Mouse (Mus musculus) G1E (cell line): ENCODE results near the gene Nfatc2ip. TPM values are rescaled to one million over a fixed set of nuclear protein-coding genes. Genes with fewer than 3 reads are reported as not detected.

ENCODE experiments used
- ATAC-seq: 2 replicates; pipeline ENCODE4 v1.8.0; 2016; ENCODE audit warnings: mild to moderate bottlenecking; ENCODE audit not compliant: insufficient number of reproducible peaks, poor library complexity, low FRiP score, severe bottlenecking; ENCODE audit errors: extremely low read depth
- DNase-seq: peaks from one replicate; pipeline ENCODE4 v3.0.0; 2012; ENCODE audit warnings: low spot score
- H3K27me3 ChIP-seq: 2 replicates; pipeline ENCODE4 v1.6.1; 2012; ENCODE audit warnings: mild to moderate bottlenecking, low read length, inconsistent platforms; ENCODE audit not compliant: insufficient read depth
- H3K36me3 ChIP-seq: replicated peaks from 2 replicates; pipeline ENCODE3; 2012; ENCODE audit warnings: mild to moderate bottlenecking, inconsistent platforms
- H3K4me1 ChIP-seq: 2 replicates; pipeline ENCODE4 v1.6.1; 2012; ENCODE audit warnings: low read depth, low read length, inconsistent platforms, mixed read lengths; ENCODE audit not compliant: insufficient read depth
- H3K4me3 ChIP-seq: 2 replicates; pipeline ENCODE4 v1.5.1; 2012; ENCODE audit warnings: low read depth, mild to moderate bottlenecking, inconsistent platforms, low read length, moderate library complexity, mixed read lengths
- H3K9me3 ChIP-seq: replicated peaks from 2 replicates; pipeline ENCODE4 v1.6.1; 2012; ENCODE audit warnings: inconsistent platforms
- CTCF ChIP-seq: IDR thresholded peaks from 2 replicates; pipeline ENCODE4 v1.5.1; 2012; ENCODE audit warnings: low read depth, low read length, inconsistent platforms, mixed read lengths
- GATA1 ChIP-seq: IDR thresholded peaks from 2 replicates; pipeline ENCODE4 v1.6.1; 2012; ENCODE audit warnings: borderline replicate concordance, low read length, inconsistent platforms, mixed read lengths
- GATA2 ChIP-seq: IDR thresholded peaks from 2 replicates; pipeline ENCODE4 v1.6.1; 2012; ENCODE audit warnings: low read depth, low read length, inconsistent platforms, borderline replicate concordance
- POLR2AphosphoS5 ChIP-seq: IDR thresholded peaks from 2 replicates; pipeline ENCODE4 v1.6.1; 2012; ENCODE audit warnings: low read depth, low read length, inconsistent platforms; ENCODE audit not compliant: insufficient replicate concordance
- TAL1 ChIP-seq: conservative IDR thresholded peaks from 2 replicates; pipeline ENCODE4 v1.6.1; 2012; ENCODE audit warnings: low read depth, low read length, inconsistent platforms, mixed read lengths
- polyA plus RNA-seq: library from polyadenylated mRNA; stranded (reverse); fragments of >175 nt; gene quantifications from 2 replicates; pipeline ENCODE4 v1.2.3, GENCODE M21; 2012
- total RNA-seq, 2 experiments: library from RNA; stranded (forward) in 1 of 2; stranded (reverse) in 1 of 2; fragments of 200-1000 nt in 1 of 2; fragments of >200 nt in 1 of 2; fragmentation: Nextera tagmentation in 1 of 2; gene quantifications; 2 replicates each; pipeline ENCODE4 v1.2.3; 2014 to 2017

Gene Nfatc2ip
- total RNA-seq (2014; fragmentation: Nextera tagmentation) (16.4 and 22.0 TPM in 2 replicates), total RNA-seq (2017) (13.2 and 16.8 TPM in 2 replicates), polyA plus RNA-seq (5.0 and 5.9 TPM in 2 replicates)

DNA sequence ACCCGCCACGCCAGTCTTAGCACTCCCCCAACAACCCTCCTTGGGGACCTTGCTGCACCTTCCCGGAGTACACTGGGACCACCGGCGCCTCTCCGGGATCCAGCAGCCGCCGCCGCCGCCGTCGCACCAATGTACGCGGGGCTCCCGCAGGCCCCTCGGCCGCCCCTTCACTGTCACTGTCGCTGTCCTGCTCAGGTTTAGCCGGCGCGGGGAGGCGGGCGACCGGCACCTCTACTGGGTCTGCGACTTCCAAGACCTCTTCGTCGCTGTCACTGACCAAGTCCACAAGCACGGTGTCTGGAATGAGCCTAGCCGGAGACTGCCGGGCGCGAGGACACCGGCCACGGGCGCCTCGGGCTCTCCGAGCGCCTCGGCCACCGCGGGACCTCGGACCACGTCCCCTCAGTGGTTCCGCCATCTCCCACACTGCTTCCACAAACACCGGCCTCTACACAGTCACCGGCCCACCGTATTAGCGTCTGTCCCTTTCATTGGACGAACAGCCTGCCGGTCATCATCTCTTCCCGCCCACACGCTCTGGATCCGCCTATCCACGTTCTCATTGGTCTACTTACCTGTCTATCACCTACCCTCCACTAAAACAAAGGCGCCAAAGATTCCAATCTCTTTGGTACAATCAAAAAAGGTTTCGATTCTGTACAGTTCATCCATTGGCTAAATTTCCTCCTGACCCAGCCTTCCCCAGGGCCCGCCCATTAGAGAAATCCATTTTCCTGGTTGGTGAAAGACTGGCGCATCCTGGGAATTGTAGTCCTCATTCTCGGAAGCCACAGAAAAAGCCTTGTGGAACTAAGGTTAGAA, at the start of gene Nfatc2ip:
Gene Nfatc2ip (minus strand): TSS at position 440 of the 822 bp plus-strand sequence.
- peaks cover 31% of the 10 kb centered on the region for H3K36me3 ChIP-seq
- peak; percentile 99 for ATAC-seq
- peaks cover 26% of the 10 kb centered on the region for H3K4me1 ChIP-seq
- H3K27me3 ChIP-seq, result no peaks in the 10 kb centered on the region
- H3K9me3 ChIP-seq, result no peaks in the 10 kb centered on the region
- no peak for TF ChIP-seq POLR2AphosphoS5
- TF ChIP-seq TAL1, result no peak
- no peak for TF ChIP-seq GATA1
- no peak for TF ChIP-seq GATA2
- peak; percentile 96 for DNase-seq
- H3K4me3 ChIP-seq, result peak within 1 kb of the TSS; percentile 97

DNA sequence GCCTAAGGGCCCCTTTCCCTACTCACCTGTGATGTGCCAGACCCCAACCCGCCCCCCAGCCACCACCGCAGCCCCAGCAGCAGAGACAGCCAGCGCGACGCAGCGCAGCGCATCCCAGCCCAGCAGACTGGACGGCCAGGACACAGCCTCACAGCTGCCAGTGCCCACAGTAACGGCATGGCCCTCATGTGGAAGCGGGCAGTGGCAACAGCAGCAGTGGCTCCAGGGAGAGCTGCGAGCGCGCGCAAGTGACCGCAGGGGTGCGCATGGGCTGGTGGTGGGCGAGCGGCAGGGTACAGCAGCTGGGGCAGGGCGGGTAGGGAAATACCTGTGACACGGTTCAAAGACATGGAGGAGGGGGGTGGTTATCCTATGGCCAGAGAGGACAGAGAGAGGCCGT, 49.7 kb upstream of the Nfatc2ip start:
- H3K9me3 ChIP-seq, result no peaks in the 10 kb centered on the region
- H3K4me1 ChIP-seq, result no peaks in the 10 kb centered on the region
- no peak for DNase-seq
- H3K4me3 ChIP-seq, result no peak overlapping the region
- no peak for ATAC-seq
- TF ChIP-seq CTCF (no peak), GATA2 (no peak), TAL1 (no peak), POLR2AphosphoS5 (no peak), GATA1 (no peak)
- peaks cover 58% of the 10 kb centered on the region for H3K36me3 ChIP-seq
- H3K27me3 ChIP-seq, result peaks cover 4% of the 10 kb centered on the region; the same call in 1 of the 2 replicates

DNA sequence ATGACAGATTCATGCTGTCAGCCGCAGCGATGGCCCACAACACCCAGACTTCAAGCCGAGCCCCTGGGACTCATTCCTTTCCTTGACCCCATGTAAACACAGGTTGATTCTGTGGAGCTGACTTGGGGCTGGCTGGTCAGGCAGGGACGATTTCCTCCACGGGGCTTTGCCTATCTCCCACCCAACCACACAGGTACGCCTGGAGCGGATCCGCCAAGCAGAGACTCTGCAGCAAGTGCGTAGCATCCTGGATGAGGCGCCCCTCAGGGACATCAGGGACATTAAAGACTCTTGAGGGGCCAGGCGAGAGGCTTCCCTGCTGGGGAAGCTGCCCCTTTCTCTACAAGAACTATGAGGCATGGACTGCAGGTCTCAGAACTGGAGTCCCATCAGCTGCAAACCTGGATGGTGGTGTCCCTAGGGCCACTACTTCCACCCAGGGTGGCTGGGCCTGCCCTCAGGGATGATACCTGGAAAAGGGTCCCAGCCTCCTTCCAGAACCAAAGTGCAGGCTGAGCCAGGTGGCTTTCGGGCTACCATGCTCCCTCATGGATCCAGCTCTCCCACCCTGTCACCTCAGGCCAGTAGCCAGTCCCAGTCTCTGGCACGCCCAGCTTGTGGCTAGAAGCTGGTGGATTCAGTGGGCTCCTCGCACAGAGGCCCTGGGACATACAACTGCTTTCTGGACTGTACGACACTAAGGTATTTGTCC, 48.7 kb upstream of the Nfatc2ip start:
- no peaks in the 10 kb centered on the region for H3K9me3 ChIP-seq
- no peak for TF ChIP-seq POLR2AphosphoS5
- TF ChIP-seq GATA1, result no peak
- no peak for TF ChIP-seq GATA2
- no peak for TF ChIP-seq TAL1
- no peak for TF ChIP-seq CTCF
- peaks cover 4% of the 10 kb centered on the region; the same call in 1 of the 2 replicates for H3K27me3 ChIP-seq
- no peak for ATAC-seq
- H3K36me3 ChIP-seq, result peaks cover 63% of the 10 kb centered on the region
- H3K4me3 ChIP-seq, result no peak overlapping the region
- no peaks in the 10 kb centered on the region for H3K4me1 ChIP-seq
- DNase-seq, result no peak

DNA sequence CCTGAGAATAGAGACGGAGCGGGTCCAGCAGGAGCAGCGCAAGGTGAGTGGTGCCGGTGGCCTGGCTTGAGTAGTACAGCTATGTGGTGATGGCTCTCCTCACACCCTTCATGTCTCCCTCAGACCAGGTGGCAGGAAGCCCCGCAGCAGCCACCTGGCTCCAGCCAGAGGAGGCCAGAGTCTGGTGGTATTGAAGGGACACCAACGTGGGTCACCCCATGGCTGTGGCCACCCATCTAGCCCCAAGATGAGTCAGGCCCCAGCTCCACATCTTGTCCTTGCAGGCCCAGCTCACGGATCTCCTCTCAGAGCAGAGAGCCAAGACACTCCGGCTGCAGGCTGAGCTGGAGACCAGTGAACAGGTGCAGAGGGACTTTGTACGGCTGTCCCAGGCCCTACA, 48.0 kb upstream of the Nfatc2ip start:
- H3K9me3 ChIP-seq, result no peaks in the 10 kb centered on the region
- H3K36me3 ChIP-seq, result peaks cover 69% of the 10 kb centered on the region
- TF ChIP-seq GATA1 (no peak), POLR2AphosphoS5 (no peak), TAL1 (no peak), GATA2 (no peak), CTCF (no peak)
- H3K4me3 ChIP-seq, result no peak overlapping the region
- ATAC-seq, result no peak
- no peaks in the 10 kb centered on the region for H3K27me3 ChIP-seq
- DNase-seq, result no peak
- no peaks in the 10 kb centered on the region for H3K4me1 ChIP-seq

DNA sequence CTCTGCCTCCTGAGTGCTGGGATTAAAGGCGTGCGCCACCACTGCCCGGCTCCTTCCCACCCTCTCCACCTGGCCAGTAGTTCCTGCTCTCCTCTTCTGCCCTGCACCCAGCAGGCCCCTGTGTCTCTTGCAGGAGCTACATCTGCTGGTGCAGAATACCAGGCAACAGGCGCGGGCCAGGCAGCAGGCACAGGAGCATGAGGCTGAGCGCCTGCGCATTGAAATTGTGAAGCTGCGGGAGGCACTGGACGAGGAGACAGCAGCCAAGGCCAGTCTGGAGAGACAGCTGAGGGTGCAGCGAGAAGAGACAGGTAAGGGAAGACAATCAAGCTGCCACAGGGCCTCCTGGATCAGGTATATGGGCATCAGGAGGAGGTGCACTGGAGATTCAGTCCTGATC, 47.5 kb upstream of the Nfatc2ip start:
- H3K27me3 ChIP-seq, result no peaks in the 10 kb centered on the region
- no peaks in the 10 kb centered on the region for H3K9me3 ChIP-seq
- DNase-seq (no peak), ATAC-seq (no peak)
- peaks cover 72% of the 10 kb centered on the region for H3K36me3 ChIP-seq
- no peaks in the 10 kb centered on the region for H3K4me1 ChIP-seq
- TF ChIP-seq CTCF (no peak), GATA2 (no peak), POLR2AphosphoS5 (no peak), TAL1 (no peak), GATA1 (no peak)
- H3K4me3 ChIP-seq, result no peak overlapping the region

DNA sequence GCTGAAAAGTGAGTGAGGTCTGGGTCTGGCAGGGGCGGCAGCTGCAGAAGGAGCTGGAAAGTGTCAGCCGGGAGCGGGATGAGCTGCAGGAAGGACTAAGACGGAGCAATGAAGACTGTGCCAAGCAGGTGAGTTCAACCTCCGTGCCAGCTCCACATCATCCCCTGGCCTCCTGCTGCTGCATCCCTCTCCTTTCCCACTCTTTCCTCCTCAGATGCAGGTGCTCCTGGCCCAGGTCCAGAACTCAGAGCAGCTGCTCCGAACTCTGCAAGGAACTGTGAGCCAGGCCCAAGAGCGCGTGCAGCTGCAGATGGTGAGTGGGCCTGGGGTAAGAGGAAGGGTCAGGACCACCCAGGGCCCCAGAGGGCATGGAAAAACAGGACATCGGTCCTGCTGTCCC, 43.6 kb upstream of the Nfatc2ip start:
- ATAC-seq (no peak), DNase-seq (no peak)
- peaks cover 68% of the 10 kb centered on the region for H3K36me3 ChIP-seq
- TF ChIP-seq CTCF (no peak), POLR2AphosphoS5 (no peak)
- no peaks in the 10 kb centered on the region for H3K9me3 ChIP-seq
- no peaks in the 10 kb centered on the region for H3K27me3 ChIP-seq
- H3K4me3 ChIP-seq, result no peak overlapping the region
- H3K4me1 ChIP-seq, result no peaks in the 10 kb centered on the region
